Mouse (Mus musculus) cerebellum, adult 2 months (tissue): ENCODE measurements around the gene Gm20547.

Experiments
- CTCF ChIP-seq: fragments of 200-500 bp; IDR thresholded peaks from 2 replicates; pipeline ENCODE4 v1.5.1; 2011; ENCODE audit warnings: low read depth, mild to moderate bottlenecking, control low read depth, low read length, moderate library complexity, borderline replicate concordance; ENCODE audit not compliant: insufficient read depth
- POLR2A ChIP-seq: fragments of 200-500 bp; IDR thresholded peaks from 2 replicates; pipeline ENCODE4 v1.6.1; 2011; ENCODE audit warnings: low read length, control low read depth, borderline replicate concordance; ENCODE audit not compliant: insufficient read depth

- no peak for TF ChIP-seq POLR2A
- TF ChIP-seq CTCF = no peak
Observed at GRCm38 (mm10) chr17:34838785-34839184, 43.1 kb downstream of the Gm20547 start.
